Comparison of ENCODE assay signal across 9 mouse cellular contexts in genomic region chr3:83446154-83446667, GRCm38 (mm10).
DNase-seq lines count a peak whose midpoint lies in the region; ATAC-seq and TF ChIP-seq lines count a peak whose summit lies in the region.
"Had no signal": no experiment of that assay in that cellular context is flagged by ENCODE, and none has a peak within 500 bp of the region (broad histone marks: within the 10 kb centered on the region; RNA-seq: fewer than 3 reads in every experiment).

No protein-coding gene starts in this region.

- TF ChIP-seq CTCF in hindbrain, postnatal 0 days (IDR thresholded peaks at IDR 0.05; ENCODE audit: low read depth), result no peak

- no peaks in the 10 kb centered on the region for H3K4me1 ChIP-seq in hindbrain, postnatal 0 days (ENCODE audit: insufficient read depth, low read length)

- DNase-seq in right cerebral cortex, adult 2 months (ENCODE audit: low spot score in 2 of 2), result peak; percentile 19 to 34
- DNase-seq in right cerebral cortex, postnatal 4 days, result no peak
- peak; percentile 7 to 17 for DNase-seq in kidney, postnatal 4 days
- DNase-seq in yolk sac, embryonic 10.5 days (ENCODE audit: low spot score), result peak; percentile 33
- DNase-seq in hindbrain, postnatal 0 days (ENCODE audit: low spot score), result no peak
- no peak for DNase-seq in cerebellum, adult 9-11 months

- no peak overlapping the region for H3K9ac ChIP-seq in hindbrain, postnatal 0 days (replicated peaks; ENCODE audit: low read length)

- H3K4me2 ChIP-seq in hindbrain, postnatal 0 days (ENCODE audit: low read depth, low read length), result no peak overlapping the region

- no peaks in the 10 kb centered on the region for H3K27me3 ChIP-seq in hindbrain, postnatal 0 days (ENCODE audit: insufficient read depth, low read length)

- no peaks in the 10 kb centered on the region for H3K36me3 ChIP-seq in hindbrain, postnatal 0 days (ENCODE audit: insufficient read depth, low read length)

- WGBS in hindbrain, postnatal 0 days, result 71% methylated on average over 7 of the region's 7 CpGs

- no peaks in the 10 kb centered on the region for H3K9me3 ChIP-seq in hindbrain, postnatal 0 days (ENCODE audit: low read length)

- no peak overlapping the region for H3K4me3 ChIP-seq in hindbrain, postnatal 0 days (ENCODE audit: low read length)

- peak; percentile 56; the same call in 1 of the 2 replicates for ATAC-seq in common myeloid progenitor, adult 5-6 weeks (replicated peaks; ENCODE audit: low read depth, poor library complexity, severe bottlenecking)
- no peak for ATAC-seq in hindbrain, postnatal 0 days
- ATAC-seq: activated CD4-positive, CD25-positive, alpha-beta regulatory T cell, adult 4 months; forebrain, embryonic 16.5 days had no signal

- no peak overlapping the region for H3K27ac ChIP-seq in hindbrain, postnatal 0 days

Comparison
In these comparisons a context has a peak if more than half of its experiments do, and no peak if none do; other contexts are left out.
1. DNase-seq: peak in right cerebral cortex, adult 2 months (2 of 2), kidney, postnatal 4 days (2 of 2) and yolk sac, embryonic 10.5 days (single experiment); none in right cerebral cortex, postnatal 4 days (single experiment), hindbrain, postnatal 0 days (single experiment) and cerebellum, adult 9-11 months (single experiment).